Mouse (Mus musculus) bone marrow, adult 2 months (tissue): Measurements from ENCODE around the gene Phf23.

ENCODE experiments used
- CTCF ChIP-seq: fragments of 200-500 bp; IDR thresholded peaks from 2 replicates; pipeline ENCODE4 v1.5.1; 2011; ENCODE audit warnings: low read length, control low read depth; ENCODE audit not compliant: control insufficient read depth, insufficient read depth
- POLR2A ChIP-seq: fragments of 200-500 bp; IDR thresholded peaks from 2 replicates; pipeline ENCODE4 v1.6.1; 2011; ENCODE audit warnings: low read depth, mild to moderate bottlenecking, control low read depth, low read length, borderline replicate concordance; ENCODE audit not compliant: control insufficient read depth

GRCm38 (mm10) chr11:70020022-70020631, 24.6 kb downstream of the Phf23 start:
- no peak for TF ChIP-seq CTCF
- no peak for TF ChIP-seq POLR2A
